Comparison of ENCODE assay signal across 12 mouse cellular contexts in the genomic region with DNA sequence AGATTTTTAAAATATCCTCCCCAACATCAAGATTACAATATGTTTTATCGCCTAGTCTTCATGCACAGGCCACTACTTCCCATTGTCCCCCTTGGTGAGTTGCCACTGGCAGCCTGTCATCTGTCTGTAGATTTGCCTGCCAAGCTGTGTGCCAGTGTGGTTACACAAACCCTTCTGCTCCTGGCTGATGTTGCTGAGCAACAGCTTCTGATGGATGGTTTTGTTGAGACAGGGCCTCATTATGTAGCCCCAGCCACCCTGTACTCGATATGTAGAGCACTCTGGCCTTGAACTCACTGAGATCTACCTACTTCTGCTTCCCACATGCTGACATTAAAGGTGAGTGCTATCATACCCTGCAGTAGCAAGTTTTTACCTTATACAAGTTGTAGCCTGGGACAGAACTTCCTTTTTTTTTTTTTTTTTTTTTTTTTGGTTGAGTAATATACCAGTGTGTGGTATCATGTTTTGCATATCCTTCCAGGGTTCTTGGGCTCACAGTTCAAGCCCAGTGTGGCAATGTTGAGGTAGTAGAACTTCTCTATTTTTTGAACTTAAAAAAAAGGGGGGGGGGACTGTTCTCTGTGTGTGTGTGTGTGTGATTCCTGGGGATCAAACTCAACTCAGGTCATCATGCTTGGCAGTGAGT. TPM values are rescaled to one million over a fixed set of nuclear protein-coding genes. Genes with fewer than 3 reads are reported as not detected.
DNase-seq lines count a peak whose midpoint lies in the region; ATAC-seq and TF ChIP-seq lines count a peak whose summit lies in the region.
"Had no signal": no experiment of that assay in that cellular context is flagged by ENCODE, and none has a peak within 500 bp of the region (broad histone marks: within the 10 kb centered on the region; RNA-seq: fewer than 3 reads in every experiment).

No protein-coding gene starts in this region.

- no peak overlapping the region for H3K27ac ChIP-seq in cerebellum, adult 2 months (ENCODE audit: insufficient read depth, low read length)
- no peak overlapping the region for H3K27ac ChIP-seq in forebrain, postnatal 0 days (ENCODE audit: low read depth, low read length)

- peak; percentile 82 for ATAC-seq in forebrain, postnatal 0 days
- ATAC-seq in monocyte, adult 5-6 weeks (replicated peaks; ENCODE audit: insufficient number of reproducible peaks, low FRiP score, low TSS enrichment, poor library complexity, severe bottlenecking) = peak; percentile 73

- H3K9me3 ChIP-seq in forebrain, postnatal 0 days (ENCODE audit: low read length) = no peaks in the 10 kb centered on the region

- H3K27me3 ChIP-seq in cerebellum, adult 2 months (ENCODE audit: control insufficient read depth, insufficient read depth, low read length) = no peaks in the 10 kb centered on the region
- H3K27me3 ChIP-seq in forebrain, postnatal 0 days (ENCODE audit: insufficient read depth, low read length) = no peaks in the 10 kb centered on the region

- no peak for TF ChIP-seq CTCF in cerebellum, adult 2 months (IDR thresholded peaks at IDR 0.05; ENCODE audit: borderline replicate concordance, insufficient read depth, low read depth, low read length)
- TF ChIP-seq CTCF in lung, adult 2 months (IDR thresholded peaks at IDR 0.05; ENCODE audit: insufficient read depth, low read length) = no peak
- no peak for TF ChIP-seq CTCF in forebrain, postnatal 0 days (IDR thresholded peaks at IDR 0.05; ENCODE audit: low read depth)

- H3K9ac ChIP-seq in forebrain, postnatal 0 days = no peak overlapping the region

- H3K36me3 ChIP-seq in forebrain, postnatal 0 days (ENCODE audit: insufficient read depth) = peaks cover 29% of the 10 kb centered on the region

- DNase-seq in cerebellum, postnatal 10 days = peak; percentile 50 to 61
- no peak for DNase-seq in cerebellum, adult 2 months
- DNase-seq in lung, postnatal 25 days (ENCODE audit: low spot score) = peak; percentile 15
- no peak for DNase-seq in lung, adult 2 months
- peak; percentile 52 for DNase-seq in forebrain, postnatal 0 days
- no peak for DNase-seq in left cerebral cortex, adult 9 months (ENCODE audit: low spot score in 2 of 2)
- DNase-seq in embryo, embryonic 10.5 days (ENCODE audit: low spot score) = no peak
- DNase-seq: kidney, adult 9 months had no signal

- WGBS in cerebellum, adult 2 months = 14% methylated on average over 2 of the region's 2 CpGs
- WGBS in lung, adult 2 months = 62% methylated on average over 2 of the region's 2 CpGs
- 40% methylated on average over 2 of the region's 2 CpGs for WGBS in forebrain, postnatal 0 days

- H3K4me1 ChIP-seq in cerebellum, adult 2 months (ENCODE audit: control insufficient read depth, insufficient read depth, low read length) = no peaks in the 10 kb centered on the region
- no peaks in the 10 kb centered on the region for H3K4me1 ChIP-seq in lung, adult 2 months (ENCODE audit: control insufficient read depth, insufficient read depth, low read length)
- H3K4me1 ChIP-seq in forebrain, postnatal 0 days (ENCODE audit: insufficient read depth) = no peaks in the 10 kb centered on the region

- TF ChIP-seq POLR2A in cerebellum, adult 2 months (IDR thresholded peaks at IDR 0.05; ENCODE audit: borderline replicate concordance, insufficient read depth, low read length) = no peak
- no peak for TF ChIP-seq POLR2A in lung, adult 2 months (IDR thresholded peaks at IDR 0.05; ENCODE audit: borderline replicate concordance, extremely low read depth, low read depth, low read length)

- H3K4me3 ChIP-seq in cerebellum, adult 2 months (replicated peaks; ENCODE audit: insufficient read depth, low read depth, low read length) = no peak overlapping the region
- H3K4me3 ChIP-seq in lung, adult 2 months (replicated peaks; ENCODE audit: extremely low read depth, low read depth, low read length) = no peak overlapping the region
- no peak overlapping the region for H3K4me3 ChIP-seq in forebrain, postnatal 0 days (ENCODE audit: low read depth, low read length)

- H3K4me2 ChIP-seq in forebrain, postnatal 0 days (ENCODE audit: low read depth) = no peak overlapping the region

RNA-seq across cellular contexts. Expression of a gene that starts 5.8 kb away (rescaled TPM):
- polyA plus RNA-seq in cerebellum, adult 2 months (2012; rRNA removed) = 0.11 TPM in 1 of 2 replicates, not detected in the other
- polyA plus RNA-seq in lung, adult 2 months (2012; rRNA removed) = 1.6 and 1.8 TPM in 2 replicates
- total RNA-seq in forebrain, postnatal 0 days (2014; rRNA removed) = not detected in 2 replicates
- polyA plus RNA-seq in forebrain, postnatal 0 days (2015; fragmentation: Nextera tagmentation; extraction: Ambion mirVana) = not detected in 2 replicates
- 1.2 to 5.8 TPM (median 4.8 TPM) in 3 replicates for total RNA-seq in monocyte, adult 5-6 weeks (2017)
- polyA plus RNA-seq: embryonic facial prominence, embryonic 11.5 days had no signal

RNA-seq across cellular contexts. Expression of a gene that starts 22.7 kb away (rescaled TPM):
- 67.6 and 68.7 TPM in 2 replicates for polyA plus RNA-seq in cerebellum, adult 2 months (2012; rRNA removed)
- polyA plus RNA-seq in lung, adult 2 months (2012; rRNA removed) = 39.1 and 67.4 TPM in 2 replicates
- 35.7 and 39.1 TPM in 2 replicates for total RNA-seq in forebrain, postnatal 0 days (2014; rRNA removed)
- polyA plus RNA-seq in forebrain, postnatal 0 days (2015; fragmentation: Nextera tagmentation; extraction: Ambion mirVana) = 74.2 and 85.0 TPM in 2 replicates
- 640 to 819 TPM (median 739 TPM) in 3 replicates for total RNA-seq in monocyte, adult 5-6 weeks (2017)

RNA-seq across cellular contexts. Expression of a gene that starts 29.0 kb away (rescaled TPM):
- polyA plus RNA-seq in cerebellum, adult 2 months (2012; rRNA removed) = not detected in 2 replicates
- 0.25 TPM in 1 of 2 replicates, not detected in the other for polyA plus RNA-seq in lung, adult 2 months (2012; rRNA removed)
- 0.10 TPM in 1 of 2 replicates, not detected in the other for total RNA-seq in forebrain, postnatal 0 days (2014; rRNA removed)
- not detected in 2 replicates for polyA plus RNA-seq in forebrain, postnatal 0 days (2015; fragmentation: Nextera tagmentation; extraction: Ambion mirVana)
- 0.86 to 6.9 TPM (median 1.1 TPM) in 3 replicates for total RNA-seq in monocyte, adult 5-6 weeks (2017)
- polyA plus RNA-seq: embryonic facial prominence, embryonic 11.5 days; limb, embryonic 14.5 days had no signal

RNA-seq across cellular contexts. Expression of a gene that starts 29.8 kb away (rescaled TPM):
- not detected in 2 replicates for polyA plus RNA-seq in cerebellum, adult 2 months (2012; rRNA removed)
- polyA plus RNA-seq in lung, adult 2 months (2012; rRNA removed) = not detected in 2 replicates
- not detected in 2 replicates for total RNA-seq in forebrain, postnatal 0 days (2014; rRNA removed)
- not detected in 2 replicates for polyA plus RNA-seq in forebrain, postnatal 0 days (2015; fragmentation: Nextera tagmentation; extraction: Ambion mirVana)
- not detected in 3 replicates for total RNA-seq in monocyte, adult 5-6 weeks (2017)
- polyA plus RNA-seq: embryonic facial prominence, embryonic 11.5 days; gonadal fat pad, adult 2 months; limb, embryonic 14.5 days had no signal

RNA-seq across cellular contexts. Expression of a gene that starts 35.9 kb away (rescaled TPM):
- polyA plus RNA-seq in cerebellum, adult 2 months (2012; rRNA removed) = 71.2 and 78.5 TPM in 2 replicates
- polyA plus RNA-seq in lung, adult 2 months (2012; rRNA removed) = 35.9 and 50.0 TPM in 2 replicates
- total RNA-seq in forebrain, postnatal 0 days (2014; rRNA removed) = 132 and 147 TPM in 2 replicates
- 107 and 108 TPM in 2 replicates for polyA plus RNA-seq in forebrain, postnatal 0 days (2015; fragmentation: Nextera tagmentation; extraction: Ambion mirVana)
- total RNA-seq in monocyte, adult 5-6 weeks (2017) = 105 to 143 TPM (median 135 TPM) in 3 replicates

Comparison
In these comparisons a context has a peak if more than half of its experiments do, and no peak if none do; other contexts are left out.
1. DNase-seq: peak in cerebellum, postnatal 10 days (2 of 2), lung, postnatal 25 days (single experiment) and forebrain, postnatal 0 days (single experiment); none in cerebellum, adult 2 months (0 of 2), lung, adult 2 months (single experiment), left cerebral cortex, adult 9 months (0 of 2) and embryo, embryonic 10.5 days (single experiment).